Mouse (Mus musculus): Measurements from ENCODE around the gene Frmd4a.
A peak's percentile ranks its signal among the peaks of the same experiment; 100 is the strongest.

Frmd4a gene

GRCm38 (mm10) chr2:4017528-4018288 lies at the start of gene Frmd4a:
TSS of gene Frmd4a (plus strand) at chr2:4017717.
- DNase-seq: no peak

- DNase-seq: no peak
Observed at GRCm38 (mm10) chr2:3988876-3989275, 28.6 kb upstream of the Frmd4a start.

DNA sequence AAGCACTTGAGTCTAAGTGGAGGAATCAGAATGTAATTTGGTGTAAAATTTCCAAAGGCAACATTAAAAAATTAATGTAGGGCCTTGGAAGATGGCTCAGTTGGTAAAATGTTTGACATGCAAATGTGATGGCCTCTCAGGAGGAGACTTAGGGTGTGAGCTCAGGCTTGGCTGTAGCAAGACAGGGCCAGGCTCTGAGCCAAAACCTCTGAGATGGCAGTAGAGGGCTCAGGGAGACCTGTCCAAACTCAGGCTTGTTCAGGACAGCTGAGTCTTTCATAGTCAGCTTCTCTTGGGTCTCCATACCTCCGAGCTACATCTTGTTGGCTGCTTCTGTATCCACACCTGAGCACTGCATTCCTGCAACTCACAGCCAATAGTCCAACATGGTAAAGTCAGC lies 27.1 kb upstream of the Frmd4a start:
- DNase-seq: no peak

GRCm38 (mm10) chr2:4018431-4018876 lies 937 bp downstream of the Frmd4a start:
- no peak for DNase-seq

DNA sequence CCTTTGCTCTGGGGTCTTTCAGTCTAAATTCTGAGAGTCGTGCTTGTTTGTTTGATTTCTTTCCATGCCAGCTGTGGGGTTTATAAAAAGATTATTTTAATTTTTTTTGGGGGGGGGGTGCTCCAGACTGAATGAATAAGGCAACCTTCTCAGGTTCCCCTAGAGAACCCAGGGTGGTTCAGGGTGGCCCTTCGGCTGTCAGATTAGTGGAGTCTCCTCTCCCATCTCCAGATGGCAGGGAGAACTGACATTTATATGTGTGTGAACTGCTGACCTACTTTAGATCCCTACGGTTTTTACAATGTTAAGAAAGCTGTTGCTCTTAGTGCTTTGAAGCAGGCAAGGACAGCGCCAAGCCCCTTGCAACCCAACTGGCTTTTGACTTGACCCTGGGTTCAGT lies 1.4 kb downstream of the Frmd4a start:
- no peak for DNase-seq

- DNase-seq: no peak
Observed at GRCm38 (mm10) chr2:4024927-4025326, 7.4 kb downstream of the Frmd4a start.

- no peak for DNase-seq
Observed at GRCm38 (mm10) chr2:4029031-4029747, 11.7 kb downstream of the Frmd4a start.

DNA sequence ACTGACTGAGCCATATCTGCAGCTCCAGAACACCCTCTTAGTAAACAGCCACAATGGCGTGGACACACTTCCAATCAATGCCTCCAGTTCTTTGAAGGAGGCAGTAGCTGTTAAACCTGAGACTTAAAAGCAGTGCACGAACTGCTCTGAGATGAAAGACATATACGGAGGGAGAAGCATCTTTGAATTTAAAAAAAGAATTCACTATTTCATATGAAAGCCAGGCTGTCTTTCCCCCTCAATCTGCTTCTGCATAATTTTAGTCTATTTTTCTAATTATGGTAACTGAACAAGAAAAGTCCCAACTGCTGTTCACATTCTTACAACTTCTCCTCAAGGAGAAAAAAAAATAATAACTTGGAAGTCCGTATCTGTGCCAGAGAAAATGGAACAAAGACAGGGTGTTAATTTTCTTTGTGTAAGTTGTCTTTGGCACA lies 18.7 kb downstream of the Frmd4a start:
- no peak for DNase-seq

DNA sequence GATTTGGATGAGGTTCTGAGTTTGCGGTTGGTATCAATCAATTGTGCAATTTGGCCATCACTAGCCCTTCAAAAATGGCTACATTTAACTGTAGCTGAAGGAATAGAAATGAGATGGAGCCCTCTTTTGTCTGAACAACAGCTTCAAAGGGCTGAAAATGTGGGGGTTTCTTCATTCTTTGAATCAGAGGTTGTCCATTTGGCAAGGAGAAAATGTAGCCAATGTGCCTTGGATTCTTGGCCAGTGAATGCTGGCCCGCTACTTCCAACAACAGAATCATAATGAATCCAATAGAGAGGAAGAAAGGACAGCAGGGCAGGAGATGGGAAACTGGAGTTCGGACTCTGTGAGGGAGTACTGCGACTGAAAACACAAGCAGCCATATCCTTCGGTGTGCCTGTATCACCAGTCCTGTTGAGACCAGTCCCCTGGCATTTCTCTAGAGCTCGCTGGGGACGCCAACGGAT lies 19.2 kb downstream of the Frmd4a start:
- DNase-seq: no peak

DNA sequence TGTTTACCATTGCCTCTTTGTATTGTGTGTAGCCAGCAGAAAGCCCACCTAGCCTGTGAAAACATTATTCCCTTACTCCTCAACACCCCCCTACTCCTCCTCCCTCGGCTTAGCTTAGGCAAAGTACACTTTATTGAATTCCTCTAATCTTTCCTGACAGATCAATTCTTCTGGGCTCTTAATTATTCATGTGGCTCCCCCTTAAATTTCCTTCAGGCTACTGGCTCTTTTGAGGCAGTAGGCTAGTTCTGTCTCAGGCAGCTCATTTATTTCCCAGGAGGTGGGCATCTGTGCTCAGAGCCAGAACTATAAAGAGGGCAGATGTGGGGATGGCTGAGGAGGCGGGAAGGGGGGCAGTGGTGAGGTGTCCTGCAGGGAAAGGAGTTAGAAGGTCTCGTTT lies 24.5 kb downstream of the Frmd4a start:
- no peak for DNase-seq

- DNase-seq: no peak
Observed at GRCm38 (mm10) chr2:4055481-4055880, 38.0 kb downstream of the Frmd4a start.

DNA sequence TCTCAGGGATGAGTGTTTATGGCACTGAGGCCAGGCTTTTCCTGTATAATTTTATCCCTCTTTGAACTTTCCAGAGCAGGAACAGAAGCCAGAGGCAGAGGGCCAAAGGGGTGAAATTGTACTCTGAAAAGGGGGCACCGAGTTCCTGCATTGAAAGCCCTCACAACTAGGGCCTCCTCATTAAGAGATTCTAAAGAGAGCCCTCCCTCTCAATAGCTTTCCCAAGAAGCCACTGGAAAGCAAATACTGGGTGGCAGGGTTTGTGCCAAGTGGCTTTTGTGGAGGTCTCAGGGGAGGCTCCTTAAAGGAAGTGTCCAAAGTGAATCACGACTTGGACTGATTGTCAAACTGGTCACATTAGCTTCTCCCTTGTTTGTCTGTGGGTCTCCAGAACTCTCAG lies 43.2 kb downstream of the Frmd4a start:
- DNase-seq: no peak

GRCm38 (mm10) chr2:4071831-4072230 lies 54.3 kb downstream of the Frmd4a start:
- peak; percentile 11 for DNase-seq

GRCm38 (mm10) chr2:4083877-4084276 lies 66.4 kb downstream of the Frmd4a start:
- DNase-seq: peak; percentile 19

DNA sequence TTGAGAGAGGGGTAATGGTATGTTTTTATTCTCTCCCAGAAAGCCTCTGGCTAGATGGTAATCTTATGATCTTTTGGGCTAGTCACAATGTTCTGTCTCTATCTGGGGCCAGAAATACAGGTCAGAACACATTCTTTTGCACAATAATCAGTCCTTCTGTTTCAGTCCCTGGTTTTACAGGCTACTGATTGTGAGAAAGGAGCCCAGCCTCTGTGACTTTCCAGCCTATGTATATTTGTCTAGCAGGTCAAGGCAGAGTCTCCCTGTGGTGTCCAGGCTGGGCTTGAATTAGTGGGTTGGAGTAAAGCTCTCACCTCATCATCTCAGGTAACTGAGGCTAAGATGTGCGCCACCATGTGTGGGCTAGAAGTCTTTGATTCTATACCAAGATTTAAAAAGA lies 80.1 kb downstream of the Frmd4a start:
- DNase-seq: no peak

GRCm38 (mm10) chr2:4098948-4099776 lies 81.6 kb downstream of the Frmd4a start:
- DNase-seq: no peak

DNA sequence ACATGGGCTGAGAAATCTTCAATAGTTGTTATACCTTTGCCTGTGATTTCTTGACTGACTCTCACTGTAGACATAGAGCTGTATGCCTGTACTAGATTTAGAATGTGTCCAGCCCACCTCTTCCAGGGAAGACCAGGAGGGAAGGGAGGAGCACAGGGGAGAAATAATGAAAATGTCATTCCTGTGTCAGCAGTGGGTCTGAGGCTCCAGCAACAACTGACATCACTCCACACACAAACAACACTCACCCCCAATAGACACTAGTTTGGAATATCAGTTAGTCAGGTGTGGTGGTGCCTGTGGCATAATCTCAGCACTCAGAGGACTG lies 82.2 kb downstream of the Frmd4a start:
- no peak for DNase-seq

- DNase-seq: no peak
Observed at GRCm38 (mm10) chr2:4101370-4101769, 83.9 kb downstream of the Frmd4a start.

- no peak for DNase-seq
Observed at GRCm38 (mm10) chr2:4113303-4113920, 95.9 kb downstream of the Frmd4a start.

DNA sequence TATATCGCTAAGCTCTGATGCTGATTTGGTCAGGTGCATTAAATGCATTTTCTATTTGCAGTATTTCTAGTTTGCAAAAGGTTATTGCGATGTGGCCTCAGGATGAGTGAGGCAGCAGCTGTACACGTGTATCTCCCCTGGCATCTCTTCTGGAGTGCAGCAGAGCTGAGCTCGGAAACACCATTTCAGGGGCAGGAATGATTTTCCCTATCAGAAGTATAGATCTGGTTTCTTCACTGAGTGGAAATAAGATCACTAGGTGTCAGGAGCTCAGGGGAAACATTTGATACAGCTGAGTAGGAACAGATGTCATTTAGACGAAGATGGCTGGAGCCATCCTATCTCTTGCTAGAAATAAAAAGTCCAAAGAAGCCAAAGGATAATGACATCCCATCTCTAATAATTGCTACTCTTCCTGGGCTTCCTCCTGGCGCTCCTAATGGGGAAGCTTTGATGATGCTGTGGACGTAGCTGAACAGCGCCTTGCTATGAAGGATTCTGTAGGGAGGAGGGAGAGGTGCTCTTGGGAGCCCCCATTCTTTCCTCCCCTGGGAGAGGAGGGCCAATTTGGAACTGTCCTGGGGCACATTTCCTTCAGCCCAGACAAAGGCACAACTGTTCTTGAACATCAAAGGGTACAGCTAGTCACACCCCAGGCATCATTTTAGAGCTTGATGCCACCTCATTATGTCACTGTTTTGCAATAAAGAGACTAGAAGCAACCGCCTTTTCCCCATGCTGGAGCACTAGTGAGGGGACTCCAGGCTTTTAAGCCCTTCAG lies 102.4 kb downstream of the Frmd4a start:
- DNase-seq: no peak

- no peak for DNase-seq
Observed at GRCm38 (mm10) chr2:4131216-4131615, 113.7 kb downstream of the Frmd4a start.

GRCm38 (mm10) chr2:4137493-4137892 lies 120.0 kb downstream of the Frmd4a start:
- no peak for DNase-seq
